Mouse (Mus musculus): ENCODE results near the gene Spin1.

GRCm38 (mm10) chr13:51197699-51198098 lies 97.0 kb downstream of the Spin1 start:
- TF ChIP-seq CTCF (IDR thresholded peaks at IDR 0.05; ENCODE audit: control insufficient read depth, insufficient read depth, low read length) (no peak), POLR2A (IDR thresholded peaks at IDR 0.05; ENCODE audit: borderline replicate concordance, control insufficient read depth, low read depth, low read length) (no peak)

Data from bone marrow, adult 2 months (tissue).